Mouse (Mus musculus): Measurements from ENCODE around the gene Cdkn2a.

Cdkn2a gene

GRCm38 (mm10) chr4:89277381-89277940, 17.0 kb downstream of the Cdkn2a start:
- DNase-seq (ENCODE audit: inconsistent ontology term), result no peak

- DNase-seq (ENCODE audit: inconsistent ontology term), result no peak
These were observed 17.7 kb downstream of the Cdkn2a start for GRCm38 (mm10) chr4:89276669-89277219.

GRCm38 (mm10) chr4:89275811-89276584, 18.5 kb downstream of the Cdkn2a start:
- no peak for DNase-seq (ENCODE audit: inconsistent ontology term)

GRCm38 (mm10) chr4:89274829-89275548, 19.5 kb downstream of the Cdkn2a start:
- DNase-seq (ENCODE audit: inconsistent ontology term), result no peak

- DNase-seq (ENCODE audit: inconsistent ontology term), result no peak
These were observed 20.4 kb downstream of the Cdkn2a start for GRCm38 (mm10) chr4:89274006-89274405.

GRCm38 (mm10) chr4:89273585-89273984, 20.9 kb downstream of the Cdkn2a start:
- DNase-seq (ENCODE audit: inconsistent ontology term), result no peak

GRCm38 (mm10) chr4:89272961-89273540, 21.4 kb downstream of the Cdkn2a start:
- DNase-seq (ENCODE audit: inconsistent ontology term), result no peak

GRCm38 (mm10) chr4:89272101-89272718, 22.2 kb downstream of the Cdkn2a start:
- DNase-seq (ENCODE audit: inconsistent ontology term), result no peak

GRCm38 (mm10) chr4:89257768-89258167, 36.7 kb downstream of the Cdkn2a start:
- no peak for DNase-seq (ENCODE audit: inconsistent ontology term)

- DNase-seq (ENCODE audit: inconsistent ontology term), result no peak
These were observed 60.0 kb downstream of the Cdkn2a start for GRCm38 (mm10) chr4:89234446-89234845.

All from Muller cell, postnatal 12 days (primary cell).